Mouse (Mus musculus) monocyte, adult 2 months (primary cell): Measurements from ENCODE around the gene Pde8b.

Experiments
- DNase-seq, 2 experiments: peaks; one replicate each; pipeline ENCODE4 v3.0.0; 2022; ENCODE audit warnings: low spot score in 2 of 2, low read depth in 1 of 2

The Pde8b gene

GRCm38 (mm10) chr13:95249511-95250456, at the start of gene Pde8b:
Gene Pde8b, minus strand, starts transcription at chr13:95250336.
- no peak for DNase-seq

- no peak for DNase-seq
These were observed 41.8 kb upstream of the Pde8b start for GRCm38 (mm10) chr13:95291983-95292382.

GRCm38 (mm10) chr13:95288027-95288426, 37.9 kb upstream of the Pde8b start:
- no peak for DNase-seq

DNA sequence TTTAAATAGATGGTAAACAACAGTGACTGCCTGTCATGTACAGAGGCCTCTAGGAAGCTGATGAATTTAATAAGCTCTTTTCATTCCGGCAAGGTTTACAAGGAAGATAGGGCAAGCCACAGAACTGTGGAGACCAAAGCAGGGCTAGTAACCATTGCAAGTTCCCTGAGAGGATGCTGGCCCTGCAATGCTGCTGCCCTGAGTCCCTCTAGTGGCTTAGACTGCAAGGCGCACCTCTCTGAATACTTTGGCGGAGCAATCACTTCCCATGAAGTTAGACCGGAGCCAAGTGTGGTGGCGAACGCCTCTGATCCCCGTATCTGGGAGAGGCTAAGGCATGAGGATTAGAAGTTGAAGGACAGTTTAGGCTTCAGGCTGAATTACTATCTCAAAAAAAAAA, 36.9 kb upstream of the Pde8b start:
- DNase-seq: no peak

DNA sequence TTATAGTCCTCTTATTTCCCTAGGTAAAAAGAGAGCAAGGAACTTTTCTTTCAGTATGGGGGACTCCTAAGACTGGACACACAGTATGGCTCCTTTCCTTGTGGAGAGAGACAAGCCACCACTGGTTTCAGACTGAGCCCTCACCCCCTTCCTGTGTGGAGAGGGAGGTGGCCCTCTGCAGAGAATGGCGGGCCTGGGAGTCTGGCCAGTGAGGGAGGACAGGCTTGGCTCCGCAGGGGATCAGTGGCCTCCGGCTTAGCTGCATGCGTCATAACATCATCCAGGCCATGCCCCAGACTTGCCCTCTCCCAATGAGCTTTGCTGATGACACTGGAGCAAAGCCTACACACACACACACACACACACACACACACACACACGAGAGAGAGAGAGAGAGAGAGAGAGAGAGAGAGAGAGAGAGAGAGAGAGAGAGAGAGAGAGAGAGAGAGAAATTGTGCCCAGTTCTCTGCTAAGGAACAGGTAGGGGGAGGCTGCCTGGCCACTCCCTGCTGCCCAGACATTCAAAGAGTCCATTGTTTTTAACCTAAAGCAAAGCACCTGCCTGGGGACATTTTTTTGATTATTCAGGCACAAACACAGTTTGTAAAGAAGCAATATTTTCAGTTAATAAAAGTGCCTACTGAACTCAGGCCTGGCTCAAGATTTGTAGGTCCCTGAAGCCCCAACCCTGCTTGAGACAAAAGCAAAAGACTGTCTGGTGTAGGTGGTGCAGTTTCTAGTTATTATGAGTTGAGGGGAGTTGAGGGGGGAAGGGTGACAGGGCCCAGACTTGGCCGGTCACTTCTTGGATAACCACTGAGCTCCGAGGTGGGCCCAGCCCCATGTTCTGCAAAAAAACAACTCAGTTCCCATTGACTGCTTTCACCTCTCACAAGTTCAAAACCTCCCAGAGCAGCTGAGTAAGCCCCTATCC, 31.9 kb upstream of the Pde8b start:
- DNase-seq: no peak

DNA sequence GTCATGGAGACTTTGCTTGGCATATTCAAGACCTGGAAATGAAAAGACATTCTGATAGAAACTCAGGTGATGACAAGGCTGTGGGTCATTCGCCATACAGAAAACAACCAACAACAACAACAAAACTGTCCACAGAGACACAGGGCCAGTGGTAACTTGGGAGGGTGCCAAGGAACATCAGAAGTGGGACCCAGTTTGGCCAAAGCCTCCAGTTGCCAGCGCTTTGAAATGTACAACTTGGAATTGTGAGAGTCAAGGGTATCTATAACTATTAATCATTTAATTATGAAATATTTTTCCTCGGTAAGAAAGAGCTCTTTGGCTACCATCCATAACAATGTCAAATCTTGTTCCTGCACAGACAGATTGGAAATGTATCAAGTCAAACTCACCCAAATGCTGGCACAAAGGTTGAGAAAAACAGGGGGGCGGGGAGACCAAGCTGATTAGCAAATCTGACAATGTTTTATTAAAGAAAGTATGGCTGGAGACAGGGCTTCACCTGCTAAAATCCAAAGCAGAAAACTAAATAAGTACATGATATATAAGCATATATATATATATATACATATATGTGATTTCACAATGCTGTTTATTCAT, 28.4 kb upstream of the Pde8b start:
- no peak for DNase-seq

- DNase-seq: no peak
These were observed 14.6 kb upstream of the Pde8b start for GRCm38 (mm10) chr13:95264691-95265090.

DNA sequence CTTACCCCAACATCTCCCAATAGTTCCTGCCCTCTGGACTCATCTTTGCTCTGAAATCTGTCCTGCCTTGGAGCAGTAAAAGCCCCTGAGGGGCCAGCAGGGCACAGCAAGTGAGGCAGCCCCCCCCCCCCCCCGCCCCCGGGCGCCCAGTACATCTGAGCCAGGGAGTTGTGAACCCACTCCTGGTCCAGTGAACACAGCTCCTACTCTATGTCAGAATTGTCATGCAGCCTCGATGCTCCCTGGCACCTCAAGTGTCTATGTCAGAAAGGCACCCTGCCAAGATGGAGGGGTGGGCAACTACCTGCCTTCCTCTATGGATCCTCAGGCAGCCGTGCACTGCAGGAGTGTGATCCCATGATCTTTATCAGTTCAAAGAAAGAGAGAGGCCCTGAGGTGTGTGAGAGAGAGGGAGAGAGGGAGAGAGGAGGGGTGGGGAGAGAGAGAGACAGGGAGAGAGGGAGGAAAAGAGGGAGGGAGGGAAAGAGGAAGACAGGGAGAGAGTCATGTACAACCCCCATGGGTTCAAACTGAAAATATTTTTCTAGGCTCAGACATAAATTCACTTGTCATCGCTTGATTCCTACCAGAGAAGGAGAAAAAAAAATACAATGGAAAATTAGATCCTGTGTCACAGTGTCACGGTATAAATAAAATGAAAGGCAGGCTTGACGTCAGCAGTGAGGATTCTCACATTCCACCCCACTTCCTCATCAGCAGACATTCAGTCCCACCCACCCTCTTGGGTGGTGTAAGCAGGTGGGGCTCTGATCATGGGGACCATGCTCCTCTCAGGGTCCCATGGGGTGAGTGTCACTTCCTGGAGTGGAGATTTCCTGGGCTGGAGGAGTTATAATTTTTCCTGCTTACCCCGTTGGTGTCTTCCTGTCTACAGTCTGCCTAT, 11.0 kb upstream of the Pde8b start:
- DNase-seq: no peak

DNA sequence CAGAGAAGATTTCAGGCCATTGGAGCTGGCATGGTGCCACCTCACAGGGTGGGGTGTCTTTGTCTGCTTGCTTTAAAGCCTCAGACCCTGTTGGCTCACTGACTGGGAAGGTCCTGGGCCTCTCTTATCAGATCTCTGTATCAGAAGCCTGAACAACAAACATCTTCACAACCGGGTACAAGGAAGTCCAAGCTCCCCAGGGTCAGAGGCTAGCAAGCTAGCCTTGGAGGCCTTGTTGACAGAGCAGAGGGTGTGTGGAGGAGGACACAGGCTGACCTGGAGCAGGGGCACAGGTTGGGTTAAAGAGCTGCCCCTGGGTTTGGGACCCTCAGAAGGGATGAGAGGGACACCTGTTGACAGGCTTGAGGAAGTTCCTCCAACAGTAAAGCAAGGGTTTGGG, 10.3 kb upstream of the Pde8b start:
- DNase-seq: no peak

DNA sequence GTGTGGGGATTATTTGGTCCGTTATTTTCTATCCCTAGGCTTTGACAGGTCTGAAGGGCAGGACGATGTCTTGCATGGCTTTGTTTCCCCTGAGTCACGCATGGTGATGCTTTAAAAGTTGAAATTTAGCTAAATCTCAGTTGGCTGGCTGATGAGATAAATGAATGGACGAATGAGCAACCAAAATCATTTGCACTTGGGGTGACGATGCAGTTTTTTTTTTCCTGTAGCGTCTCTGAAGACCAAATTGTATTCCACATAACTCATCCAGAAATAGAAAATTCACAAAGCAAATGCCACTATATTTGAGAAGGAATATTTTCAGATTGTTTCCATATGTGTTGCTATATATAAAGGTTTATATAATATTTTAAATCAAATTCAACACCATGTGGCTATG, 6.9 kb upstream of the Pde8b start:
- no peak for DNase-seq

DNA sequence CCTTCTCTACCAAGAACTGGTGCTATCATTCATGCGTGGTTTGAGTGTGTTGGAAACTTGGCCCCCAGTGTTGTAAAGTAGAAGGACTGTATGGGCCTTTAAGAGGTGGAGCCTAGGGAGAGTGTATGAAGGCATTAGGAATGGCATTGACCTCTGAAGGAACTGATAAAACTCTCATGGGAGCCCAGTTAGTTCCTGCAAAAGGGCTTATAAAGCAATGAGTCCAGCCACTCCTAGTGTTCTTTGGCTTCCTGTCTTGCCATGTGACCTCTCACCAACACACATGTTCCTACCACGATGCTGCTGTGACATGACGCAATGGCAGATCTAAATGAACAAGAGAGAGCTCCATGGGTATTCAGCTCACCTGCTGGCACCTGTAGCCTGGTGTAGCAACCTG, 4.9 kb upstream of the Pde8b start:
- no peak for DNase-seq

GRCm38 (mm10) chr13:95243026-95243425, 7.1 kb downstream of the Pde8b start:
- no peak for DNase-seq

DNA sequence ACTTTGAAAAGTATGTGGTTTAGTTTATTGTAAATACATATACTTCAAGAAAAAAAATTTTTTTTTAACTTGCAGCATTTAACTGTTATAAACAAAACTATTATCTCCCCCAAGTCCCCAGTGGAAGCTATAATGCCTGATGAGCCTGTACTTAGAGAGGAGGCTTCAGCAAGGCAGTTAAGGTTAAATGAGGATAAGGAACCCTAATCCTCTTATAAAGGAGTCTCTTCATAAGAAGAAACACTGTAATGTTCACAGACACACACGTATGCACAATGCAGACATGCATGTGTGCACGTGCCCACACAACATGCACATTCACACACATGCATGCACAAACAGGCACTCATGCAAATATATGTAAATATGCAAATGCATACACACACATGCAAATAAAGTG, 12.6 kb downstream of the Pde8b start:
- DNase-seq: no peak

DNA sequence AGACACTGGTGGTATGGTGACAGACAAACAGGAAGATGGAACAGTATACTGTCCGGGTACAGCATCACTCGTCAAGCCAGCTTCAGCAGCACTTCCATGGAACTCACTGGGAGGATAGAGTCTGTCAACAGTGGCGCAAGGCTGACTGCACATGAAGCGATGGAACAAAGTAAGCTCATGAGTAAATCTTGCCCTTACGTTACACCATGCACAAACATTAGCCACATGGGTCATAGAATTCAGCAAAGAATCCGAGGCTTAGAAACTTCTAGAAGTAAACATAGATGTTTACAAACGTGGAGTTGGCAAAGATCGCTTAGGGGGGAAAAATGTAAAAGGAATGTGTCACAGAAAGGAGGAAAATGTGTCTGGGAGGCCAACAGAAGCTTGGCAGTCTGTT, 14.9 kb downstream of the Pde8b start:
- no peak for DNase-seq

GRCm38 (mm10) chr13:95231366-95232138, 18.6 kb downstream of the Pde8b start:
- no peak for DNase-seq

DNA sequence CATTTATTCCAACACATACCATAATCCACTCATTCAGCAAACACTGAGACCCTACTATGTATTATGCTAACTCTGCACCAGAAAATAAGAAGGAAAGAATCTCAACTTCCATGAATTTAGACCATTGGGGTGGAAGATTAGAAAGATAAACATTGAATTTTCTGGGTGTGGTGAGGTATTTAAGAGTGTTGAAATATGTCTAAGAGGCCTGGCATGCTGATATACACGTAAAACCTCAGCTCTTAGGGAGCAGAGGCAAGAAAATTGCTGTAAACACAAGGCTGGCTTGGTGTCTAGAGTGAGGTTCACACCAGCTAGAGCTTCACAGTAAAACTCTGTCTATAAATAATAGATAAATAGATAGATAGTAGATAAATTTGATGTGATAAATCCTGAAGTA, 19.8 kb downstream of the Pde8b start:
- no peak for DNase-seq

- no peak for DNase-seq
These were observed 25.6 kb downstream of the Pde8b start for GRCm38 (mm10) chr13:95224491-95224890.

GRCm38 (mm10) chr13:95223427-95223772, 26.7 kb downstream of the Pde8b start:
- DNase-seq: no peak

GRCm38 (mm10) chr13:95222569-95223426, 27.3 kb downstream of the Pde8b start:
- DNase-seq: no peak
